Mouse (Mus musculus) brain, embryonic 14.5 days (tissue): ENCODE results near the gene Slc36a4.

Experiments
- CTCF ChIP-seq: fragments of 200-500 bp; IDR thresholded peaks from 2 replicates; pipeline ENCODE4 v1.5.1; 2012; ENCODE audit warnings: inconsistent platforms, mild to moderate bottlenecking, moderate library complexity, borderline replicate concordance; ENCODE audit not compliant: insufficient read depth, insufficient read length; ENCODE audit errors: extremely low read depth
- POLR2A ChIP-seq: fragments of 200-500 bp; IDR thresholded peaks from 2 replicates; pipeline ENCODE4 v1.6.1; 2012; ENCODE audit warnings: mild to moderate bottlenecking, inconsistent platforms, borderline replicate concordance; ENCODE audit not compliant: poor library complexity, insufficient read depth, insufficient read length, severe bottlenecking; ENCODE audit errors: extremely low read depth

DNA sequence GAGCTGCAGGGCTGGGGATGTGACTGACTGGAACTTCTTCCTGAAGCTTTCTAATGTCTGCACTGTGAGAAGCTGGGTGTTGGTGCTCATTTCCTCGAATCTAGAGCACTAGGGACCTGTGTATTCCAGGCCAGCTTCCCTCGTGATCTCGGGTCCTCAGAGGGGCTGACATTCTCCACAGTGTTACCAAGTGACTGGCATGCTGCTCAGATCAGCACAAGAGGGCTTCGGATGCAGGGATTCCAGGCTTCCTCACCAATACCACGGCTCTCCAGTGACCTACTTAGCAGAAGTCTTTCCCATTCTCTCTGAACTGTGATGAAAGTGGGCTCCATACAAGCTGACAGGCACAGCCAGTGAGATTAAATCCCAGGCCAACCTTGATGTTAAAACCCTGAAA is 14.5 kb upstream of the Slc36a4 start:
- TF ChIP-seq POLR2A = no peak
- TF ChIP-seq CTCF = no peak
